Mouse (Mus musculus): ENCODE measurements around the gene Gm20449.
"Not testable (repeated sequence)": the region's sequence is repeated elsewhere in the genome, so short reads cannot be mapped to it uniquely, and the experiment has no call there.

Gm20449 gene

DNA sequence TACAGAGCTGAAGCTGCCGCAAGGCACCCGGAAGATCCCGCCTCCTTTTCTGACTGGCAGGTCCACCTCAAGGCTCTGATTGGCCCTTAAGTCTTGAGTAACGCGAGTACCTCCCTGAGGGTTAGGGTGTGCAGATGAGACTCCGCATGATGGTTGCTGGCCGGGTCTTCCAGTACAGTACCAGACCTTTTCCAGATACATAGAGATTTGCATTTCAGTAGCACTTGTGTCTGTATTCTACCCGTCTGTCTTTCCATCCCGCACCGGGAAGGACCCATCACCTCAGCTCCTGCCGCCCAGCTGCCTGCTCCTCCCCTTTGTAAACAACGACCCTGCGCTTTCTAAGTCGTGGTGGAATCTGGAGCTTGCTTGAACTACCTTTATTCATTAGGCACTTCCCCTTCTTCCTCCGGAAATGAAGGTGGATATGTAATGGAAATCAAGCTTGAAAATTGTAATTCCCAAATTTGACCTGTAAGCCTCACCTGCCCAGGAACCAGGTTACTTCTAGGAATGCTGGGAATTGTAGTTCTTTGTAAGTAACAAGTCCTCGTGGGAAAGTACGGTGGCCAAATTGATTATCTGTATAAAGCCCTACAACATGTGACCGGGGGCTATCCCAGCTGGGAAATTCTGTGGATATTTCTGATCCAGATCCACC, at the start of gene Gm20449, which contains the start of gene AW146154:
Gene Gm20449 (minus strand): TSS at position 29 of the 661 bp plus-strand sequence.
Gene AW146154 (minus strand): TSS at position 502 of the 661 bp plus-strand sequence.
- DNase-seq (ENCODE audit: low read depth, low spot score) = peak; percentile 92

DNA sequence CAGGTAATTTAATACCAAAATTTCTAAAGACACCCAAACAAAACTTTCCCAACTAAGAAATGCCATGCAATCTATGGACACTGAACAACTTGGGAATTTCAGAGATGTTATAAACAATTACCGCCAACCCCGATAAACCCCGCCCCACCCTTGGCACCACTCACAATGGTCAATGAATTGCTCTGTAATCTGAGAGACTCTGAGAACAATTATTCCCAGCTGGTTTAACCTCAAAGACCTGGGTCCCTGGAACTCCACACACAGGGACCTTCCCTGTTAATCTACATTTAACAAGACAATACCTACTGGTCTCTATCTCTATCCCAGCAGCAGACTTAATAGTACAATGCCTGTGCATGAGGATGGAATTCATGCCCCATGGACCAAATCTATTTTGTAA, 13.5 kb upstream of the Gm20449 start:
- DNase-seq (ENCODE audit: low read depth, low spot score) = no peak

DNA sequence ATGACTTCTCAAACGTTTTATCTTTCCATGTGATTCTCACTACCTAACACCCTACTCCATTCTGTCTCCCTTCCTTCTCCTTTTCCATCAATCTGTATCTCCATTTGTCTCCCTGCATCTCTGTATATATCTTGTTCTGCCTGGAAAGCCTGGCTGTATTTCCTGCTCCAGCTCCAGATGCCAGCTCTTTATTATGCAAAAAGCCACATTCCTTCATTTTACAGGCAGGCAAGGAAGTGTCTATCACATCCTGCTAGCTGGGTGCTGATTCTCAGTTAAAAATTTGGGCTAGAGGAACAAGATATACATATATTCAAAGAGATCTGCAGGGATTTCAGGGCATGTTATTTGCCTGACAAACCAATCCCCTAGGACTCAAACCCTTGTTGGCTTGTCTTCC, 13.0 kb upstream of the Gm20449 start:
- DNase-seq (ENCODE audit: low read depth, low spot score) = no peak

DNA sequence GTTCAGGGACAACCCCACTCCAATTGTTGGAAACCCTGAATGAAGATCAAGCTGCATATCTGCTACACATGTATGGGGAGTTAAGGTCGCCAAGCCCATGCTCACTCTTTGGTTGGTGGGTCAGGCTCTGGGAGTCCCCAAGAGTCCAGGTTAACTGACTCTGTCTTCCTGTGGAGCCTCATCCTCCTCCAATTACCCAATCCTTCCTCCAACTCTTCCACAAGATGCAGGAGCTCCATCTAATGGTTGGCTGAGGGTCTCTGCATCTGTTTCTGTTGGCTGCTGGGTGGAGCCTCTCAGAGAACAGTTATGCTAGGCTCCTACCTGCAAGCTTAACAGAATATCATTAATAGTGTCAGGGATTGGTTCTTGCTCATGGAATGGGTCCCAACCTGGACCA, 3.2 kb upstream of the Gm20449 start:
- DNase-seq (ENCODE audit: low read depth, low spot score) = no peak

DNA sequence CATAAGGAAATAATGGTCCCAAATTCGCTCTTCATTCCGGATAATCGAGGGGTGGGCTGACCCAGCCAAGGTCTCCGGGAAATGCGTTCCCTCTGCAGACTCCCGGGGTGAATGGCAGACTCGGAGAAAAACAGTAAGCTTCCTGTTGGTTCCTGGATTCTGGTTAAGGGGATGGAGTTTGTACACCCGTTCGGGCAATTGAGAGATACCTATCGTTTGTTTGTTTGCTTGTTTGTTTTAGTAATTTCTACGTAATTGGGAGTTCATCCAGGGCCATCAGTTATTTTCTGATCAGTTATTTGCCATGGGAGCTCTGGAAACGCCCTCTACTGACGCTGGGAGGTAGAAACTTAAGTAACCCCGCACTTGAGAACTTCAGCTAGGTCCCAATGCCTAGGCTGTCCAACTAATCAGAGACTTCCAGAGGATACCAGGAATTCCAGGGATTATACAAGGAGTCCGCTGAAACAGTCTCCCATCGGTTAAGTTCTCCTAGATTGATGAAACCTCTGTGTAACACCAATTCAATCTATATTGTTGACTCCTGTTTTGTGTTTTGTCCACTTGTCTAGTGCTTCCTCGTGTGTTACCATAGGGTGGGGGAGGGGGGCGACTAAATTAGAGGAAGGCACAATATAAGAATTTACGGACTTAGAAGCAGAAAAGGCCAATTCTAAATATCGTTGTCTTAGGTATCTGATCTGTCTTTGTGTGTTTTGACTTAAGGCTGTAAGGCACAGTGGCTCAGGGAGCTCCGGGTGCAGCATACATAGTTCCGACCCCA, 1.1 kb upstream of the Gm20449 start:
- peak; percentile 24 for DNase-seq (ENCODE audit: low read depth, low spot score)

DNA sequence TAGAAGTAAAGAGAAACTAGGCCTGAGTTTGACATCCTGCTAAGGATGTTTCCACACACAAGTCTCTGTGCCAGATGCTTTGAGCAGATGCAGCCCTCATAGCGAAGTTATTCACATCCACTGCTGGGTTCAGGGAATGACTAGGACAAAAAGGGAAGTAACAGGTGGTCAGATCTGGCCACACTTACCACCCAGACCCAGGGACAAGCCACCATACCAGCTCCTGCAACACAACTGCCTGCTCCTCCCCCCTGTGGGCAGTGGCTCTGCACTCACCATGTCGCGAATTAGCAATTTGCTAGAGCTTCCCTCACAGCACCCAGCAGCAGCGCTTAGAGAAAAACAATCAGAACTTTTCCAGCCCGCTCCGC, 214 bp downstream of the Gm20449 start:
- DNase-seq (ENCODE audit: low read depth, low spot score) = not testable (repeated sequence)

DNA sequence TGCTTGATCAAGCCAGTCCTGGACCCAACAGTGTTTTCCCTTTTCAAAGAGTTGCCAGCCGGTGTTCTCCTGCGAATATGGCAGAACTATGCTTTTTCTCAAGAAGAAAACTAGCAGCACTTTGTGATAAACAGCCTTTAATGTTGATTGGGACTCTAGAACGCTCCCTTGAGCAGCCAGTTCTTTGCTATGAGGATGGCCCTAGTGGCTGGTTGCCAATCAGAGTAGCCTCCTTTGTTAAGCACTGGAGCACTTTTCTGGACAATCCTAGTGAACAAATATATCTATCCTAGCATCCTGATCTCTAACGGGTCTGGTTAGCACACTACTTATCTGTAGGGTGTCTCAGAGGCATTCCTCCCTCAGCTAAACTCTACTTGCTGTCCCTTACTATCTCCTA, 753 bp downstream of the Gm20449 start:
- DNase-seq (ENCODE audit: low read depth, low spot score) = not testable (repeated sequence)

DNA sequence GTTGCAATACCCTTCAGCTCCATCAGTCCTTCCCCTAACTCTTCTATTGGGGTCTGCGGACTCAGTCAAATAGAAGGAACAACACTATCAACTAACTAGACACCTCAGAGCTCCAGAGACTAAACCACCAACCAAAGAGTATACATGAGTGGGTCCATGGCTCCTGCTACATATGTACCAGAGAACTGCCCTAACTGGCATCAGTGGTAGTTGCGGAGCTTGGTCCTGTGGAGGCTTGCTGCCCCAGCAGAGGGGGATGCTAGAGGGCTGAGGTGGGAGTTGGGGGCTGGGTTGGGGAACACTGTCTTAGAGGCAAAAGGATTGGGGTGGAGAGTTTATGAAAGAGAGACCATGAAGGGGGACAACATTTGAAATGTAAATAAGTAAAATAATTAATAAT, 1.3 kb downstream of the Gm20449 start:
- no peak for DNase-seq (ENCODE audit: low read depth, low spot score)

DNA sequence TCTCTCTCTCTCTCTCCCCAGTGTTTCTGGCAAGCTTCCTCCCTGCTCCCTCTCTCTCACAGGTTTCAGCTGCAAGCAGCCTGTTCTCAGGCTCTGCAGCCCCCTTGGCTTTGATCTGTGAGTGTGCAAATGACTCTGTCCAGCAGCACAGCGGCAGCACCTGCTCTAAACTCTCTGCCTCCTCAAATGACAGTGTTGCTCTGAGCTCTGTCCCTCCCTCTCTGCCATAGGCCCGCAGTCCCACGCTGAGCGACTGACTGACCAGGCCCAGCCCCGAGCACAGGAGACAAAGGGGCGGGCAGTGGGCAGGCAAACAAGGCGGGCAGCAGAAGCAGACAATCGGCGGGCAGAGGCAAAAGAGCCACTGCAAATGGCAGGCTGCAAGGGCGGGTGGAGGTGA, 47.4 kb downstream of the Gm20449 start:
- DNase-seq (ENCODE audit: low read depth, low spot score) = no peak

DNA sequence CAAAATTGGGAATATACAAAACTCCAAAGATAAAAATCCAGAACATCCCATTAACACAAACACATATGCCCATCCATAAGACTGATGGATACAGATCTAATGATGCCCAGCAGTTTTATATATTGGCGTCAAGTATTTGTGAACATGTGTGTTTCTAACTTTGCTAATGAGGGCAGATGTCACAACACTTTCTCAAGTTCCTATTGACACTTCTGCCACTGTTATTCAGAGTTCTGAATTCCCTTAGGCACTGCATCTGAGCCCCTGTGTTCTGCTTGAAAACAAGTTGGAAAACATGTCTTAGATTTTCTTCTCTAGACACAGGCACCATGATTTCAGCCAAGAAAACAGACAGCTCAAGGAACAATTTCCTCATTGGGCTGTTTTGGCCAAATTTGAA, 50.6 kb downstream of the Gm20449 start, which contains the start of gene Vmn2r57:
Gene Vmn2r57 (minus strand): TSS at position 101 of the 400 bp plus-strand sequence.
- DNase-seq (ENCODE audit: low read depth, low spot score) = not testable (repeated sequence)

DNA sequence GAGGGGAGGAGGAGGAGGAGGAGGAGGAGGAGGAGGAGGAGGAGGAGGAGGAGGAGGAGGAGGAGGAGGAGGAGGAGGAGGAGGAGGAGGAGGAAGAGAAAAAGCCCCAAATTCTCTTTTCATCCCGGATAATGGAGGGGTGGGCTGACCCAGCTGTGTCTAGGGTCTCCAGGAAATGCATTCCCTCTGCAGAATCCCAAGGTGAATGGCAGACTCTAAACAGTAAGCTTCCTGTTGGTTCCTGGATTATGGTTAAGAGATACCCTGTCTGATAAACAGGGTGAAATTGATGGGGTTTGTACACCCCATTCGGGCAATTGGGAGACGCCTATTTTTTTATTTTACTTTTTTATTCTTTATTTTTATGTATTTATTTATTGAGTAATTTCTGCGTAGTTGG, 105.1 kb downstream of the Gm20449 start:
- DNase-seq (ENCODE audit: low read depth, low spot score) = no peak

DNA sequence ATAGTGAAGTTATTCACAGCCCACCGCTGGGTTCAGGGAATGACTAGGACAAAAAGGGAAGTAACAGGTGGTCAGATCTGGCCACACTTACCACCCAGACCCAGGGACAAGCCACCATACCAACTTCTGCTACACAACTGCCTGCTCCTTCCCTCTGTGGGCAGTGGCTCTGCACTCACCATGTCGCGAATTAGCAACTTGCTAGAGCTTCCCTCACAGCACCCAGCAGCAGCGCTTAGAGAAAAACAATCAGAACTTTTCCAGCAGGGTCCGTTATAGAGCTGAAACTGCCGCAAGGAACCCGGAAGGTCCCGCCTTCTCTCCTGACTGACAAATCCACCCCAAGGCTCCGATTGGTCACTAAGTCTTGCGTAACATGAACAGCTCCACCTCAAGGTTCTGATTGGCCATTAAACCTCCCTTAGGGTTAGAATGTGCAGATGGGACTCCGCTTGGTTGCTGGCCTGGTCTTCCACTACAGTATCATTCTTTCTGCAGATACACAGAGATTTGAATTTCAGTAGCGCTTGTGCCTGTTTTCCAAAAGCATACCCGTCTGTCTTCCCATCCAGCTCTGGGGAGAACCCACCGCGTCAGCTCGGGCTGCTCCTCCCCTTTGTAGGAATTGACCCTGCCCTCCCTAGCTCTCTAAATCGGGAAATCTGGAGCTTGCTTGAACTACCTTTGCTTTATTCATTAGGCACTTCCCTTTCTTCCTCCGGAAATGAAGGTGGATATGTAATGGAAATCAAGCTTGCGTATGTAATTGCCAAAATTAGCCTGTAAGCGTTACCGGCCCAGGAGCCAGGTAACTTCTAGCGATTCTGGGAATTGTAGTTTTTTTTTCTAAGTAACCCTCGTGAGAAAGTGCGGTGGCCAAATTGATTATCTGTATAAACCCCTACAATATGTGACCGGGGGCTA, 105.9 kb downstream of the Gm20449 start, which contains the start of gene AI987944:
Gene AI987944 (minus strand): TSS at position 332 of the 924 bp plus-strand sequence.
- DNase-seq (ENCODE audit: low read depth, low spot score) = peak; percentile 95

Data from telencephalon, adult 2 months (tissue).